Mouse (Mus musculus) liver, embryonic 12.5 days (tissue): ENCODE results near the gene Coro6. TPM values are rescaled to one million over a fixed set of nuclear protein-coding genes. Genes with fewer than 3 reads are reported as not detected.
A peak's percentile ranks its signal among the peaks of the same experiment; 100 is the strongest.

Experiments used
- ATAC-seq: fragments of 200-750 bp; cut with Nextera tagmentation; 2 replicates; pipeline ENCODE4 v1.8.0; 2017; ENCODE audit warnings: moderate number of reproducible peaks, mild to moderate bottlenecking, moderate library complexity
- H3K27ac ChIP-seq: fragments of 300-500 bp; sonication (generic); 2 replicates; pipeline ENCODE4 v1.5.1; 2016; ENCODE audit warnings: mild to moderate bottlenecking
- H3K27me3 ChIP-seq: fragments of 300-500 bp; sonication (generic); replicated peaks from 2 replicates; pipeline ENCODE4 v1.6.1; 2016; ENCODE audit warnings: mild to moderate bottlenecking, moderate library complexity
- H3K36me3 ChIP-seq: fragments of 300-500 bp; sonication (generic); 2 replicates; pipeline ENCODE4 v1.6.1; 2016; ENCODE audit warnings: mild to moderate bottlenecking, moderate library complexity
- H3K4me1 ChIP-seq: fragments of 300-500 bp; sonication (generic); 2 replicates; pipeline ENCODE4 v1.6.1; 2016
- H3K4me2 ChIP-seq: fragments of 300-500 bp; sonication (generic); 2 replicates; pipeline ENCODE4 v1.6.1; 2016; ENCODE audit warnings: mild to moderate bottlenecking, moderate library complexity
- H3K4me3 ChIP-seq: fragments of 300-500 bp; sonication (generic); 2 replicates; pipeline ENCODE4 v1.5.1; 2016; ENCODE audit warnings: mild to moderate bottlenecking, moderate library complexity
- H3K9ac ChIP-seq: fragments of 300-500 bp; sonication (generic); 2 replicates; pipeline ENCODE4 v1.6.1; 2016; ENCODE audit warnings: mild to moderate bottlenecking, moderate library complexity
- H3K9me3 ChIP-seq: fragments of 300-500 bp; sonication (generic); replicated peaks from 2 replicates; pipeline ENCODE4 v1.6.1; 2016; ENCODE audit warnings: mild to moderate bottlenecking, moderate library complexity
- WGBS: fragments of 180-500 bp; shearing (Covaris S2); methylation state at CpG from one replicate; pipeline ENCODE4 v1.1.7; 2016; ENCODE audit not compliant: insufficient replicate concordance; 5-methylcytosine and 5-hydroxymethylcytosine counted together
- polyA plus RNA-seq: library from polyadenylated mRNA; unstranded; fragments of >200 nt; fragmentation: Nextera tagmentation; extraction: Ambion mirVana; gene quantifications from 2 replicates; pipeline ENCODE4 v1.2.1, GENCODE M21; 2016

The Coro6 gene
- polyA plus RNA-seq, 1 experiment from 2014 or later, result not detected

DNA sequence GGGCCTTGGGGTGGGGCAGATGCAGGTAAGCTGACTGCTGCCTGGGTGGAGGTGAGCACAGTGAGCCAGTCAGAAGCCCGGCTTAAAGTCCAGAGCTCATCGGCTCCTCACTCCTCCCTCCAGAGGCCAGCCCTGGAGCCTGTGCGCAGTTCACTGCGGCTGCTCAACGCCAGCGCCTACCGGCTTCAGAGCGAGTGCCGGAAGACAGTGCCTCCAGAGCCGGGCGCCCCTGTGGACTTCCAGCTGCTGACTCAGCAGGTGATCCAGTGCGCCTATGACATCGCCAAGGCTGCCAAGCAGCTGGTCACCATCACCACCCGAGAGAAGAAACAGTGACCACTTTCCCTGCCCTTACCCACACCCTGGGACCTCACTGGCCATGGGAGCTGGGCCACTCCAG, 44.1 kb downstream of the Coro6 start:
- H3K9me3 ChIP-seq, result no peaks in the 10 kb centered on the region
- H3K27me3 ChIP-seq, result no peaks in the 10 kb centered on the region
- no peak overlapping the region for H3K4me2 ChIP-seq
- no peak overlapping the region for H3K9ac ChIP-seq
- no peak overlapping the region for H3K4me3 ChIP-seq
- 88% methylated on average over 14 of the region's 14 CpGs for whole genome bisulfite sequencing
- H3K36me3 ChIP-seq, result peaks cover 58% of the 10 kb centered on the region
- peaks cover 11% of the 10 kb centered on the region for H3K4me1 ChIP-seq
- H3K27ac ChIP-seq, result no peak overlapping the region
- no peak for ATAC-seq

DNA sequence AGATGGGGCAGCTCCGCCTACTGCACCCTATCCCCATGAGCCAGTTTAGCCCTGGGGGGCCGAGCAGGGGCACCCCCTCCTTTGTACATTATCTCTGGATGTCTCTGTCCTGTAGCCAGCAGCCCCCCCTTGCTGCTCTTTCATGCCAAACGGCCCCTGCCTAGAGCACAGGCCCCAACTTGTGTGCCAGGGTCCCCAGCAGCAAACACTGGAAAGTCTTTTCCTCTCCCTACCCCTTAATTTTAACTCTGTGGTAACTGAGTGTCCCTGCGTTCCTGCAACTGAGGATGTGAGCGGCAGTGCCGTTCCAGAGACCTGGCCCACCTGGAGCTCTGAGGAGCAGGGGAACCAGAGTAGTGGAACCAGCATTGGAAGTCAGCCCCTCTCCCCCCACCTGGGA, 44.7 kb downstream of the Coro6 start:
- H3K4me2 ChIP-seq, result no peak overlapping the region
- no peak overlapping the region for H3K27ac ChIP-seq
- H3K9me3 ChIP-seq, result no peaks in the 10 kb centered on the region
- H3K9ac ChIP-seq, result no peak overlapping the region
- peaks cover 10% of the 10 kb centered on the region for H3K4me1 ChIP-seq
- 81% methylated on average over 6 of the region's 6 CpGs for whole genome bisulfite sequencing
- H3K27me3 ChIP-seq, result no peaks in the 10 kb centered on the region
- ATAC-seq, result no peak
- no peak overlapping the region for H3K4me3 ChIP-seq
- peaks cover 56% of the 10 kb centered on the region for H3K36me3 ChIP-seq

DNA sequence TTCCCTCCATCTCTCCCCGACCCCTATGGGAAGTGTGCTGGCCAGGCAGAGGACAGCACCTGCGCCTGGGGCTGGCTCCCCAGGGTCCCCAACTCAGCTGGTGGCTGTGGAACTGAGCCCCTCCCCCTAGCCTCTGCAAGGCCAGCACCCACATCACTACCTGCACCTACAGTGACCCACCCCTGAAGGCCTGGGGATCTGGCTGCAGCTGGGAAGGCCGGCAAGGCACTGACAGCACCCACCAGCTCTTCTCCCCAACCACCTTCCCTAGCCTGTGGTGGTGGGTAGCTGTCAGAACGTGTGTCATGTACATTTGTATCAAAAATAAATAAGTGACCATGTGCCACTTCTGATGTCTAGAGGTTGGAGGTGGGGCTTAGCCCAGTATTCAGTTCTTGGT, 45.2 kb downstream of the Coro6 start:
- no peak for ATAC-seq
- no peak overlapping the region for H3K4me2 ChIP-seq
- 65% methylated on average over 4 of the region's 4 CpGs for WGBS

DNA sequence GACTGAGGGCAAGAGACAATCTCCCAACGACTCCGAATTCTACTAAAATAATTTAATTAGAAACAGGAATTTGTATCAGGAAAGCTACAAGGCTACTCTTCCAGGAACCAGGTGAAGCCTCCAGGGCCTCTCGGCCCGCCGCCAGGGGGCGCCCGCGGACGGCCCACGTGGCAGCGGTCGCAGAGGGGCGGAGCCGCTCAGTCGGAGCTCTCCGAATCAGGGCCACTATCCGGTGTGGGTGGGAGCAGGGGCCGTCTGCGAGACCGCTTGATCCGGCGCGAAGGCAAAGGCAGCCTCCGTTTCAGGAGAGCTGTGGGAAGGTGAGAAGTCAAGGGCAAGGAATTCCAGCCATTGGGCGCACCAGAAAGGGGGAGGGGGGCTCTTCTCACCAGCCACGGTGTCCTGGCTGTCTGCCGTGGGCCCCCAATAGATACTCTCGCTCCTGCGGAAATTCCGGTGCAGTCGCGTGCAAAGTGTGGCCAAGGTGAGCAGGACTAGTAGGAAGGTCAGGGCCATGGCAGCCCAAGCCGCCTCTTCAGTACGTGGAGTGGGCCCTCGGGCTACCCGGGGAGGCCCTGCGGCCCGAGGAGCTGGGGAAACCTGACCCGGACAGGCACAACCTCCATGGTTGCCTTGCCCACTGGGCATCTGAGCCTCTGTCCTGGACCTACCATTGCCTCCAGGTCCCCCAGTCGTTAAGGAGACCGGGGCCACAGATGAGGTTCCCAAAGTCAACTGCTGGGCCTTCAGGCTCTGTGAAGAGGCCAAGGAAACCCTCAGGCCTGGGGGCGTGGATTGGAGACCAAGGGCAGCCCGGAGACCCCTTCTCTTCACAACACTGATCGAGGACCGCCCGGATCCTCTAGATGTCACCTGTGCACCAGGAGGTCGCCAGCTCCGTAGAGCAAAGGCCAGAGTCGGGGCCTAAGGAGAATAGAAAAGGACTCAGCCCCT, 46.1 kb downstream of the Coro6 start:
- Histone ChIP-seq H3K9me3 (no peaks in the 10 kb centered on the region), H3K27me3 (no peaks in the 10 kb centered on the region), H3K27ac (no peak overlapping the region), H3K4me2 (peak overlapping the region; percentile 73), H3K4me3 (peak overlapping the region; percentile 37), H3K9ac (peak overlapping the region; percentile 55; the same call in 1 of the 2 replicates), H3K4me1 (peaks cover 18% of the 10 kb centered on the region), H3K36me3 (peaks cover 43% of the 10 kb centered on the region)
- WGBS, result 23% methylated on average over 49 of the region's 49 CpGs
- ATAC-seq, result peak; percentile 62

More for the DNA sequence above, 45.2 kb downstream of the Coro6 start:
- Histone ChIP-seq H3K4me3 (no peak overlapping the region), H3K27ac (no peak overlapping the region), H3K36me3 (peaks cover 52% of the 10 kb centered on the region), H3K9ac (no peak overlapping the region), H3K9me3 (no peaks in the 10 kb centered on the region), H3K27me3 (no peaks in the 10 kb centered on the region), H3K4me1 (peaks cover 14% of the 10 kb centered on the region)

DNA sequence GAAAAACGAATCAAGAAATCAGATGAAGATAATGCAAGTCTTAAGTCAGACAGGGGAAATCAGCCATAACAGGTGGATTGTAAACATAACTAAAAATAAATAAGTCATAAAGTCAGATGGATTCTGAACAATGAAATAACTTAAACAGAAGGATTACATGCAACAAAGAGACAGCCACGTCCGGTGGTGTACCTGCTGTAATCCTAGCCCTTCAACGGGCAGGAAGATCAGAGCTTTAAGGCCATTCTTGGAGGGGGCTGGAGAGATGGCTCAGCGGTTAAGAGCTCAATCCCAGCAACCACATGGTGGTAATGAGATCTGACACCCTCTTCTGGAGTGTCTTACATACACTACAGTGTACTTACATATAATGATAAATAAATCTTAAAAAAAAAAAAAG, 49.1 kb downstream of the Coro6 start:
- Histone ChIP-seq H3K9me3 (no peaks in the 10 kb centered on the region), H3K4me1 (peaks cover 46% of the 10 kb centered on the region), H3K4me3 (no peak overlapping the region), H3K27me3 (peaks cover 23% of the 10 kb centered on the region), H3K4me2 (no peak overlapping the region), H3K27ac (no peak overlapping the region), H3K9ac (no peak overlapping the region), H3K36me3 (peaks cover 13% of the 10 kb centered on the region)
- no peak for ATAC-seq
- WGBS, result 69% methylated on average over 5 of the region's 5 CpGs

DNA sequence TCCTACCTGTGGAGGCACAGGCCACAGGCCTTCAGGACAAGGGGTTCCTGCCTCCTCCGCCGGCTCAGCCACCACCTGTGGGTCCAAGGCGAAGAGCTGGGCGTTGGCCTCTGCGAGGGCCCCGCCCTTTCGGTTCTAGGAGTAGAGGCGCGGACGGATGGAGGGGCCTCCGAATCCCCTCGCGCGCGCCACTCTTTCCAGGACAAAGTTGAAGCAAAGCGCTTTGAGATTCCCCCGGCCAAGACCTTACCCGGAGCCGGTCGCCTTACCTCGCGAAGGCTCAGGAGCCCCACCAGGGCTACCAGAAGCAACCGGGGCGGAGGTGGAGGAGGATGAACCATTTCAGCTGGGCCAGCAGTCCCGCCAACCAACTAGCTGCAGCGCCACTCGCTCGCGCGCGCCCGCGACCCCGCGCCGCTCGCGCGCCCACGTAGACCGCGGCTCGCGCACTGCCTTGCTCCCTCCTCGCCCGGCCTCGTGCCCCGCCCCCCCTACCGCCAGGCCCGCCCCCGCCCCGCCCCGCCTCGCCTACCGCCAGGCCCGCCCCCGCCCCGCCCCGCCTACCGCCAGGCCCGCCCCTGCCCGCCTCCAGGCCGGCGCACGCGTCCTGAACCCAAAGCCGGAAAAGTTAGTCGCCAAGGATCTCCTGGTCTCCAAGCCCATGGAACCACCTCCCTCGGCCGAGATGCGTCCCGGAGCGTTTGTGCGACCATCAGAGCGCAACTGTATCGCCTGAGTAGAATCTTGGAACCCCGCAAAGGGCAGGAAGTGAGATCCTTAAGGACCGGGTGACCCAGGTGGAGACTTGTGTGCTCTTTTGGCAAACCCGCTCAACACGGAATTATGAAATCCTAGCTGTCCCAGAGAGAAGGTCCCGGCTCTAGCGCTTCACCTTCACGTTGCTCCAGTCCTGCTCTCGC, 50.9 kb downstream of the Coro6 start:
- Histone ChIP-seq H3K4me1 (peaks cover 53% of the 10 kb centered on the region), H3K4me2 (peak overlapping the region; percentile 97), H3K27ac (peak overlapping the region; percentile 83), H3K27me3 (peaks cover 41% of the 10 kb centered on the region), H3K4me3 (peak overlapping the region; percentile 72), H3K36me3 (no peaks in the 10 kb centered on the region), H3K9me3 (no peaks in the 10 kb centered on the region), H3K9ac (peak overlapping the region; percentile 74)
- under 1% methylated on average over 65 of the region's 84 CpGs for WGBS
- ATAC-seq, result peak; percentile 80

DNA sequence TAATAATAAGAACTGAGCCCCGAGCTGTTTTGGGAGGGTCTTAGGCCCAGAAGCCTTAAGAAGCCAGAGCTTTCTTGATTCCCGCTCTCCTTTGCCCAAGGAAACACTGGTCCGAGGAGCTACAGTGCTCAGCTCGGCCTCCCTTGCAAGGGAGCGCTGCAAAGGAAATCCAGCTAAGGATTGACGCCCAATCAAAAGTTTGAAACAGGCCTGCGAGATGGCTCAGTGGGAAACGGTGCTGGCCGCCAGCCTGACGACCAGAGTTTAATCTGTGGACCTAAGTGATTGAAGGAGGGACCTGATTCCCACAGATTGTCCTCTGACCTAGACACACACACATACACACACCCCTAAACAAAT, 51.6 kb downstream of the Coro6 start:
- H3K4me1 ChIP-seq, result peaks cover 54% of the 10 kb centered on the region

DNA sequence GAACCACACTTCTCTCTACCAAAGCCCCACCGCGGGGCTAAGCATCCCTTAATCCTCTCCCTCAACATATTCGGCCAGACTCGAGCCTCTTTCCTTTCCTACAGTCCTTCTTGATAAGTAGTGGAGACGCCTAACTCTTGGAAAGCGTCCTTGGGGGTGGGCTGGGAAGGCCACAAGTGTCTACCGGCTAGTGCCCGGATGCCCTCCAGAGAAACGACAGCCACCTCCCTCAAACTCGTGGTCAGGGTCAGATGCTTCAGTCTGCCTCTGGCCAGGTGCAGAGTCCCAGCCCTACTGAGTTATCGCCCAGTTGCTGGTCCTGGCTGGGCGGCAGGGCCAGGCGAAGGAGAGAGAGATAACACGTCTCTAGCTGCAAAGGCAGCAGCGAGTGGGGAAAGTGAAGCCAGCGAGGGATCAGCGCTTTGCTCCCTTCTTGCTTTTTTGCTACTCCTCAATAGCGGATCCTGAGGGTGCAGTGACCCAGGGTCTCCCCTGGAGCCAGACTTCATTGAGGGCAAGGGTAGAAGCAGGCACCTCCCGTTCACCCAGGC, 52.1 kb downstream of the Coro6 start:
- H3K4me3 ChIP-seq, result peak overlapping the region; percentile 72
- H3K4me2 ChIP-seq, result peak overlapping the region; percentile 97
- no peaks in the 10 kb centered on the region for H3K36me3 ChIP-seq
- peak; percentile 53 for ATAC-seq
- no peaks in the 10 kb centered on the region for H3K9me3 ChIP-seq
- peak overlapping the region; percentile 69 for H3K27ac ChIP-seq
- 3% methylated on average over 19 of the region's 19 CpGs for WGBS
- peaks cover 53% of the 10 kb centered on the region for H3K27me3 ChIP-seq
- peak overlapping the region; percentile 67 for H3K9ac ChIP-seq
- H3K4me1 ChIP-seq, result peaks cover 56% of the 10 kb centered on the region

More for the DNA sequence above, 51.6 kb downstream of the Coro6 start:
- no peaks in the 10 kb centered on the region for H3K36me3 ChIP-seq
- peaks cover 47% of the 10 kb centered on the region for H3K27me3 ChIP-seq
- 10% methylated on average over 10 of the region's 10 CpGs for WGBS
- no peaks in the 10 kb centered on the region for H3K9me3 ChIP-seq
- peak overlapping the region; percentile 50 for H3K27ac ChIP-seq
- ATAC-seq, result no peak
- H3K4me2 ChIP-seq, result peak overlapping the region; percentile 97
- peak overlapping the region; percentile 74 for H3K9ac ChIP-seq
- H3K4me3 ChIP-seq, result peak overlapping the region; percentile 72

DNA sequence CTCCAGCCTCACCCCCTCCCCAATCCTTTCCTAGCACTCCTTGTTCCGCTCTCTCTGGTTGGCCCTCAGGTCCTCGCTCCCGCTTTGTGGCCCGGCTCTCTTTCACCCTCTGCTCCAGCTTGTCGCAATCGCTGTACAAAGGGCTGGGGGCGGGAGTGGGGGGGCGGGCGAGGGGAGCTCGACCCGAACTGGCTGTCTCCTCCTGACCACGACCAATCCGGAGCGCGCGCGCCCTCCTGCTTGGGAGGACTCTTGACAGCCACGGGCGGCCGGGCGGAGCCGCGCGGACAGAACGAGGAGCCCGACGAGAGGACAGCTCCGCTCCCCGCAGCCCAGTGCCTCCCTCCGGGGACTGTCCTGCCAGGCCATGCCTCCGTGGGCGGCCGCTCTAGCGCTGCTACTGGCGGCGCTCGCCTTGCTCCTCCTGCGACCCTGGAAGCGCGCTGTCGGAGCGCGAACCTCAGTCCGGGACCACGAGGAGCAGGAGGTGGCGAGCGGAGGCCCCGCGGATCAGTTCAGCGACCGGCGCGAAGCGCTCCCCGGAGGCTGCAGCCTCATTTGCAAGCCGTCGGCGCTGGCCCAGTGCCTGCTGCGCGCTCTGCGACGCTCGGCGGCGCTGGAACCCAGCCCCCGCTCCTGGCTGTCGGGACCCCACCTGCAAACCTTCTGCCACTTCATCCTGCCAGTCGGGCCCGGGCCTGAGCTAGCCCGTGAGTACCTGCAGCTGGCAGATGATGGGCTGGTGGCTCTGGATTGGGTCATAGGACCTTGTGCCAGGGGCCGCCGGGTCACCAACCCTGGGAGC, 52.8 kb downstream of the Coro6 start, which contains the start of gene Abhd15:
TSS of gene Abhd15 (plus strand) at position 290 of the 805 bp plus-strand sequence.
- Histone ChIP-seq H3K4me2 (peak within 1 kb of the TSS; percentile 97), H3K27me3 (peaks cover 55% of the 10 kb centered on the region), H3K4me3 (peak within 1 kb of the TSS; percentile 72), H3K9me3 (no peaks in the 10 kb centered on the region), H3K4me1 (peaks cover 62% of the 10 kb centered on the region), H3K9ac (peak within 1 kb of the TSS; percentile 74), H3K36me3 (no peaks in the 10 kb centered on the region), H3K27ac (peak within 1 kb of the TSS; percentile 69)
- under 1% methylated on average over 72 of the region's 72 CpGs for WGBS
- peak; percentile 51 for ATAC-seq

DNA sequence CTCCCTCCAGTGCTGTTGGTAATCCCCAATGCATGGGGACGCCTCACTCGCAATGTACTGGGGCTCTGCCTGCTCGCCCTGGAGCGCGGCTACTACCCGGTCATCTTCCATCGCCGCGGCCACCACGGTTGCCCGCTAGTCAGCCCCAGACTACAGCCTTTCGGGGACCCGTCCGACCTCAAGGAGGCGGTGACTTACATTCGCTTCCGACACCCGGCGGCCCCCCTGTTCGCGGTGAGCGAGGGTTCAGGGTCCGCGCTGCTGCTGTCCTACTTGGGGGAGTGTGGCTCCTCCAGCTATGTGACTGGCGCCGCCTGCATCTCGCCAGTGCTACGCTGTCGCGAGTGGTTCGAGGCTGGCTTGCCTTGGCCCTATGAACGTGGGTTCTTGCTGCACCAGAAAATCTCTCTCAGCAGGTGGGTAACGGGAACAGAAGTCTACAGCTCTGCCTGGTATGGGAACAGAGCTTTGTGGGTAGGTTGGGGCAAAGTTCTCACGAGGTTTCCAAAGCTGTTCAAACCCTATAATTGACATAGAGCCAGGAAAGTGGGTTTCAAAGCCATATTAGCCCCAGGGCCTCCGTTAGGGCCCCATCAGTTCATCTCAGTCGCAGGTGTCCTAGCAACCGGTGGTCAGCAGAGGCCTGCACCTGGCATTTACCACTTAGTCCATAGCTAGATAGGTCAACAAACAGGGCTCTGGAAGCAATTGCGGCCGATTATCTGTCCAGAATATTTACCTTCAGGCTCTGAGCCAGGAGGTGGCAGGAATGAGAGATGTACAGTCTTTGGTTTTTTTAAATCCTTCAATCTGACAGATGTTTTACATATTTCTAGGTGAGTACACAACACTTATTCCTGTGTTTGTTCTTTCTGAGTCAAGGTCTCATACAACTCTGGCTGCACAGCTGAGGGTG, 53.7 kb downstream of the Coro6 start, which contains the start of gene Trp53i13:
TSS of gene Trp53i13 (minus strand) at position 344 of the 916 bp plus-strand sequence.
- ATAC-seq, result no peak
- H3K4me3 ChIP-seq, result peak within 1 kb of the TSS; percentile 72
- 13% methylated on average over 39 of the region's 39 CpGs for WGBS
- no peaks in the 10 kb centered on the region for H3K9me3 ChIP-seq
- peak within 1 kb of the TSS; percentile 69 for H3K27ac ChIP-seq
- no peaks in the 10 kb centered on the region for H3K36me3 ChIP-seq
- peak within 1 kb of the TSS; percentile 67 for H3K9ac ChIP-seq
- H3K4me1 ChIP-seq, result peaks cover 66% of the 10 kb centered on the region
- peaks cover 55% of the 10 kb centered on the region for H3K27me3 ChIP-seq
- H3K4me2 ChIP-seq, result peak within 1 kb of the TSS; percentile 97
